Mouse (Mus musculus) CH12.LX (cell line): Measurements from ENCODE around the gene Zfp382. TPM values are rescaled to one million over a fixed set of nuclear protein-coding genes. Genes with fewer than 3 reads are reported as not detected.

Source experiments
- DNase-seq: peaks from one replicate; pipeline ENCODE4 v3.0.0-alpha.2; 2013; ENCODE audit errors: extremely low read depth
- H3K27ac ChIP-seq: 2 replicates; pipeline ENCODE4 v1.5.1; 2012; ENCODE audit warnings: low read depth, mild to moderate bottlenecking, control low read depth, moderate library complexity; ENCODE audit not compliant: insufficient read depth
- H3K27me3 ChIP-seq: replicated peaks from 2 replicates; pipeline ENCODE3; 2012; ENCODE audit warnings: inconsistent platforms
- H3K36me3 ChIP-seq, 2 experiments: replicated peaks in 1 of 2; 2 replicates each; pipeline versions ENCODE3 to v1.6.1; 2012; ENCODE audit warnings: inconsistent platforms in 1 of 2, low read length in 1 of 2, mild to moderate bottlenecking in 1 of 2, mixed read lengths in 1 of 2, moderate library complexity in 1 of 2; ENCODE audit not compliant: control insufficient read depth in 1 of 2, insufficient read depth in 1 of 2
- H3K4me1 ChIP-seq, 2 experiments: 2 replicates each; pipeline ENCODE4 v1.6.1; 2012; ENCODE audit warnings: inconsistent platforms in 1 of 2, moderate library complexity in 1 of 2; ENCODE audit not compliant: insufficient read depth in 2 of 2, control insufficient read depth in 1 of 2
- H3K4me2 ChIP-seq: 2 replicates; pipeline ENCODE4 v1.6.1; 2012; ENCODE audit warnings: low read depth, mild to moderate bottlenecking, control low read depth; ENCODE audit not compliant: poor library complexity, insufficient read depth, severe bottlenecking
- H3K4me3 ChIP-seq, 3 experiments: fragments of 150-350 bp in 1 of 3; sonication (generic) in 1 of 3; replicated peaks in 1 of 3; 2 replicates each; pipeline versions ENCODE3 to v1.5.1; 2011 to 2012; ENCODE audit warnings: low read depth in 2 of 3, low read length in 2 of 3, mild to moderate bottlenecking in 2 of 3, moderate library complexity in 2 of 3, control low read depth in 1 of 3, improper control_type of control experiment in 1 of 3, inconsistent platforms in 1 of 3, mixed read lengths in 1 of 3; ENCODE audit not compliant: poor library complexity in 1 of 3
- H3K79me2 ChIP-seq: replicated peaks from 2 replicates; pipeline ENCODE4 v1.6.1; 2012; ENCODE audit warnings: mild to moderate bottlenecking, moderate library complexity; ENCODE audit not compliant: control insufficient read depth, poor library complexity, insufficient read depth, severe bottlenecking; ENCODE audit errors: extremely low read depth
- H3K9ac ChIP-seq: 2 replicates; pipeline ENCODE4 v1.6.1; 2012; ENCODE audit warnings: low read depth, mild to moderate bottlenecking, control low read depth, moderate library complexity; ENCODE audit not compliant: insufficient read depth
- H3K9me3 ChIP-seq: replicated peaks from 2 replicates; pipeline ENCODE3; 2012; ENCODE audit warnings: low read length, inconsistent platforms, mixed read lengths
- BHLHE40 ChIP-seq: IDR thresholded peaks from 2 replicates; pipeline ENCODE4 v1.6.1; 2011; ENCODE audit warnings: mild to moderate bottlenecking, low read depth, low read length, improper control_type of control experiment
- CHD1 ChIP-seq: IDR thresholded peaks from 2 replicates; pipeline ENCODE4 v1.6.1; 2012; ENCODE audit warnings: low read depth, low read length, improper control_type of control experiment, inconsistent platforms
- CTCF ChIP-seq, 2 experiments: IDR thresholded peaks in 1 of 2; conservative IDR thresholded peaks in 1 of 2; 2 replicates each; pipeline ENCODE4 v1.5.1; 2011 to 2012; ENCODE audit warnings: low read depth in 2 of 2, low read length in 2 of 2, improper control_type of control experiment in 1 of 2, inconsistent platforms in 1 of 2, mild to moderate bottlenecking in 1 of 2, moderate library complexity in 1 of 2
- E2F4 ChIP-seq: IDR thresholded peaks from 2 replicates; pipeline ENCODE4 v1.6.1; 2011; ENCODE audit warnings: low read depth, low read length, improper control_type of control experiment; ENCODE audit not compliant: insufficient replicate concordance
- EP300 ChIP-seq: IDR thresholded peaks from 2 replicates; pipeline ENCODE4 v1.6.1; 2011; ENCODE audit warnings: low read length, improper control_type of control experiment
- ETS1 ChIP-seq: conservative IDR thresholded peaks from 2 replicates; pipeline ENCODE4 v1.6.1; 2012; ENCODE audit warnings: low read depth, mild to moderate bottlenecking, inconsistent platforms, low read length, improper control_type of control experiment, moderate library complexity
- GABPA ChIP-seq: IDR thresholded peaks from 2 replicates; pipeline ENCODE4 v1.6.1; 2012; ENCODE audit warnings: low read depth, low read length, improper control_type of control experiment, inconsistent platforms; ENCODE audit not compliant: insufficient replicate concordance
- HCFC1 ChIP-seq: IDR thresholded peaks from 2 replicates; pipeline ENCODE4 v1.6.1; 2012; ENCODE audit warnings: low read depth, mild to moderate bottlenecking, inconsistent platforms, low read length, improper control_type of control experiment
- IRF4 ChIP-seq: IDR thresholded peaks from 2 replicates; pipeline ENCODE4 v1.6.1; 2014; ENCODE audit warnings: low read depth, mild to moderate bottlenecking, inconsistent platforms, low read length, improper control_type of control experiment
- JUN ChIP-seq: IDR thresholded peaks from 2 replicates; pipeline ENCODE4 v1.6.1; 2011; ENCODE audit warnings: low read depth, mild to moderate bottlenecking, low read length, improper control_type of control experiment, moderate library complexity; ENCODE audit not compliant: insufficient read depth
- JUND ChIP-seq: conservative IDR thresholded peaks from 2 replicates; pipeline ENCODE4 v1.6.1; 2011; ENCODE audit warnings: low read depth, low read length, improper control_type of control experiment
- MAFK ChIP-seq: IDR thresholded peaks from 2 replicates; pipeline ENCODE4 v1.6.1; 2011; ENCODE audit warnings: low read length, improper control_type of control experiment; ENCODE audit not compliant: insufficient replicate concordance
- MEF2A ChIP-seq: IDR thresholded peaks from 2 replicates; pipeline ENCODE4 v1.6.1; 2014; ENCODE audit warnings: low read depth, mild to moderate bottlenecking, inconsistent platforms, low read length, improper control_type of control experiment, borderline replicate concordance
- MXI1 ChIP-seq: IDR thresholded peaks from 2 replicates; pipeline ENCODE4 v1.6.1; 2011; ENCODE audit warnings: mild to moderate bottlenecking, low read depth, low read length, improper control_type of control experiment
- MYC ChIP-seq: IDR thresholded peaks from 2 replicates; pipeline ENCODE4 v1.6.1; 2011; ENCODE audit warnings: low read depth, mild to moderate bottlenecking, improper control_type of control experiment, low read length
- NELFE ChIP-seq: IDR thresholded peaks from 2 replicates; pipeline ENCODE4 v1.6.1; 2011; ENCODE audit warnings: low read depth, low read length, improper control_type of control experiment
- NRF1 ChIP-seq: IDR thresholded peaks from 2 replicates; pipeline ENCODE4 v1.6.1; 2014; ENCODE audit warnings: low read depth, mild to moderate bottlenecking, inconsistent platforms, low read length, improper control_type of control experiment, moderate library complexity
- POLR2A ChIP-seq: IDR thresholded peaks from 2 replicates; pipeline ENCODE4 v1.6.1; 2011; ENCODE audit warnings: low read depth, mild to moderate bottlenecking, improper control_type of control experiment, low read length
- RAD21 ChIP-seq: IDR thresholded peaks from 2 replicates; pipeline ENCODE4 v1.6.1; 2011; ENCODE audit warnings: low read depth, mild to moderate bottlenecking, low read length, improper control_type of control experiment, moderate library complexity
- TBP ChIP-seq: conservative IDR thresholded peaks from 2 replicates; pipeline ENCODE4 v1.6.1; 2011; ENCODE audit warnings: low read depth, low read length, improper control_type of control experiment
- UBTF ChIP-seq: IDR thresholded peaks from 2 replicates; pipeline ENCODE4 v1.6.1; 2012; ENCODE audit warnings: low read depth, mild to moderate bottlenecking, inconsistent platforms, low read length, improper control_type of control experiment, moderate library complexity
- USF1 ChIP-seq: IDR thresholded peaks from 2 replicates; pipeline ENCODE4 v1.6.1; 2014; ENCODE audit warnings: low read depth, mild to moderate bottlenecking, inconsistent platforms, low read length, improper control_type of control experiment
- USF2 ChIP-seq: conservative IDR thresholded peaks from 2 replicates; pipeline ENCODE4 v1.6.1; 2011; ENCODE audit warnings: low read depth, low read length, improper control_type of control experiment
- ZKSCAN1 ChIP-seq: IDR thresholded peaks from 2 replicates; pipeline ENCODE4 v1.6.1; 2012; ENCODE audit warnings: low read depth, inconsistent platforms, low read length, improper control_type of control experiment, borderline replicate concordance
- ZNF384 ChIP-seq: IDR thresholded peaks from 2 replicates; pipeline ENCODE4 v1.6.1; 2012; ENCODE audit warnings: low read depth, low read length, improper control_type of control experiment, inconsistent platforms
- dilution Hi-C: fragments of 300-500 bp; cut with MboI; formaldehyde crosslinking; loops from 2 replicates; pipeline ENCODE4 v1.14.3; 2020; ENCODE audit warnings: low sequenced_read_pairs; ENCODE audit not compliant: extremely low pct_unique_long_range_greater_than_20kb, extremely low pct_ligation_motif_present
- in situ Hi-C: fragments of 300-500 bp; cut with MboI; formaldehyde crosslinking; loops from 3 replicates; pipeline ENCODE4 v1.14.3; 2019; ENCODE audit warnings: low sequenced_read_pairs, low pct_ligation_motif_present, low pct_unique_long_range_greater_than_20kb, mixed read lengths
- polyA plus RNA-seq: library from polyadenylated mRNA; unstranded; fragments of >175 nt; gene quantifications from 2 replicates; pipeline ENCODE4 v1.2.1, GENCODE M21; 2012; ENCODE audit warnings: low read depth; ENCODE audit not compliant: insufficient read length
- total RNA-seq, 2 experiments: library from RNA; depleted of rRNA; stranded (reverse); fragments of 300-350 nt in 1 of 2; fragments of >200 nt in 1 of 2; gene quantifications; 2 replicates each; pipeline ENCODE4 v1.2.3; 2012 to 2014

Zfp382 gene
- total and polyA plus RNA-seq, 3 experiments = 3.3 to 4.7 (median 4.7) TPM

GRCm38 (mm10) chr7:30122188-30122530, 417 bp downstream of the Zfp382 start:
- no peak for DNase-seq
- no peaks in the 10 kb centered on the region for H3K27me3 ChIP-seq
- peaks cover 5% of the 10 kb centered on the region for H3K9me3 ChIP-seq
- dilution Hi-C loops (no loop called here), in situ Hi-C loops (no loop called here)
- H3K79me2 ChIP-seq = peaks cover 6% of the 10 kb centered on the region
- H3K4me3 ChIP-seq = peak overlapping the region; percentile 64 to 83 (median 77)
- H3K27ac ChIP-seq = no peak overlapping the region
- 0 out of 2 replicates have a peak, but pooled peaks have one; percentile 17 for TF ChIP-seq MEF2A
- 0 out of 2 replicates have a peak, but pooled peaks have one; percentile 11 for TF ChIP-seq MYC
- TF ChIP-seq BHLHE40 = peak; percentile 29
- no peak for TF ChIP-seq TBP
- TF ChIP-seq MXI1 = peak; percentile 60; the same call in 1 of the 2 replicates
- H3K4me2 ChIP-seq = peak overlapping the region; percentile 44
- H3K36me3 ChIP-seq = peaks cover under 1 to 20% of the 10 kb centered on the region in 2 experiments
- peaks cover 0 to 10% of the 10 kb centered on the region in 2 experiments; a peak in 2 of 4 replicates for H3K4me1 ChIP-seq
- H3K9ac ChIP-seq = peak overlapping the region; percentile 50

- Histone ChIP-seq H3K4me1 (peaks cover 0 to 6% of the 10 kb centered on the region in 2 experiments; a peak in 2 of 4 replicates), H3K36me3 (peaks cover 44 to 89% of the 10 kb centered on the region in 2 experiments), H3K27me3 (no peaks in the 10 kb centered on the region), H3K79me2 (no peaks in the 10 kb centered on the region), H3K4me2 (no peak overlapping the region), H3K27ac (no peak overlapping the region), H3K9me3 (peaks cover 12% of the 10 kb centered on the region), H3K9ac (no peak overlapping the region), H3K4me3 (no peak overlapping the region)
- no peak for DNase-seq
- dilution Hi-C loops = no loop called here
- in situ Hi-C loops = no loop called here
- no peak for TF ChIP-seq HCFC1
- no peak for TF ChIP-seq CHD1
- TF ChIP-seq EP300 = no peak
- TF ChIP-seq POLR2A = no peak
- no peak for TF ChIP-seq USF1
- no peak for TF ChIP-seq E2F4
- no peak for TF ChIP-seq BHLHE40
- TF ChIP-seq MEF2A = no peak
- no peak for TF ChIP-seq USF2
Observed at GRCm38 (mm10) chr7:30129900-30130299, 8.2 kb downstream of the Zfp382 start.

GRCm38 (mm10) chr7:30132396-30132795, 10.7 kb downstream of the Zfp382 start:
- Histone ChIP-seq H3K27me3 (no peaks in the 10 kb centered on the region), H3K4me1 (peaks cover 0 to 6% of the 10 kb centered on the region in 2 experiments; a peak in 2 of 4 replicates), H3K9ac (no peak overlapping the region), H3K27ac (no peak overlapping the region), H3K4me2 (no peak overlapping the region), H3K9me3 (peaks cover 17% of the 10 kb centered on the region), H3K79me2 (no peaks in the 10 kb centered on the region), H3K4me3 (no peak overlapping the region), H3K36me3 (peaks cover 48 to 87% of the 10 kb centered on the region in 2 experiments)
- dilution Hi-C loops (no loop called here), in situ Hi-C loops (no loop called here)
- DNase-seq = no peak
- TF ChIP-seq NELFE (no peak), ZNF384 (no peak), ZKSCAN1 (no peak), E2F4 (no peak), TBP (no peak), MAFK (no peak), JUND (no peak), GABPA (no peak), USF2 (no peak), CTCF (conservative IDR thresholded peaks at IDR 0.05 in 1 of 2, IDR thresholded peaks at IDR 0.05 in 1 of 2; ENCODE audit: low read depth in 2 of 2, low read length in 2 of 2) (no peak), BHLHE40 (no peak), RAD21 (no peak), USF1 (no peak), JUN (no peak), NRF1 (no peak), ETS1 (no peak), UBTF (no peak), IRF4 (no peak)
